Mouse (Mus musculus) G1E (cell line): ENCODE data around the gene Coro2b. TPM values are rescaled to one million over a fixed set of nuclear protein-coding genes. Genes with fewer than 3 reads are reported as not detected.

Experiments
- ATAC-seq: 2 replicates; pipeline ENCODE4 v1.8.0; 2016; ENCODE audit warnings: mild to moderate bottlenecking; ENCODE audit not compliant: insufficient number of reproducible peaks, poor library complexity, low FRiP score, severe bottlenecking; ENCODE audit errors: extremely low read depth
- DNase-seq: peaks from one replicate; pipeline ENCODE4 v3.0.0; 2012; ENCODE audit warnings: low spot score
- H3K27me3 ChIP-seq: 2 replicates; pipeline ENCODE4 v1.6.1; 2012; ENCODE audit warnings: mild to moderate bottlenecking, low read length, inconsistent platforms; ENCODE audit not compliant: insufficient read depth
- H3K36me3 ChIP-seq: replicated peaks from 2 replicates; pipeline ENCODE3; 2012; ENCODE audit warnings: mild to moderate bottlenecking, inconsistent platforms
- H3K4me1 ChIP-seq: 2 replicates; pipeline ENCODE4 v1.6.1; 2012; ENCODE audit warnings: low read depth, low read length, inconsistent platforms, mixed read lengths; ENCODE audit not compliant: insufficient read depth
- H3K4me3 ChIP-seq: 2 replicates; pipeline ENCODE4 v1.5.1; 2012; ENCODE audit warnings: low read depth, mild to moderate bottlenecking, inconsistent platforms, low read length, moderate library complexity, mixed read lengths
- H3K9me3 ChIP-seq: replicated peaks from 2 replicates; pipeline ENCODE4 v1.6.1; 2012; ENCODE audit warnings: inconsistent platforms
- CTCF ChIP-seq: IDR thresholded peaks from 2 replicates; pipeline ENCODE4 v1.5.1; 2012; ENCODE audit warnings: low read depth, low read length, inconsistent platforms, mixed read lengths
- GATA1 ChIP-seq: IDR thresholded peaks from 2 replicates; pipeline ENCODE4 v1.6.1; 2012; ENCODE audit warnings: borderline replicate concordance, low read length, inconsistent platforms, mixed read lengths
- GATA2 ChIP-seq: IDR thresholded peaks from 2 replicates; pipeline ENCODE4 v1.6.1; 2012; ENCODE audit warnings: low read depth, low read length, inconsistent platforms, borderline replicate concordance
- POLR2AphosphoS5 ChIP-seq: IDR thresholded peaks from 2 replicates; pipeline ENCODE4 v1.6.1; 2012; ENCODE audit warnings: low read depth, low read length, inconsistent platforms; ENCODE audit not compliant: insufficient replicate concordance
- TAL1 ChIP-seq: conservative IDR thresholded peaks from 2 replicates; pipeline ENCODE4 v1.6.1; 2012; ENCODE audit warnings: low read depth, low read length, inconsistent platforms, mixed read lengths
- polyA plus RNA-seq: library from polyadenylated mRNA; stranded (reverse); fragments of >175 nt; gene quantifications from 2 replicates; pipeline ENCODE4 v1.2.3, GENCODE M21; 2012
- total RNA-seq, 2 experiments: library from RNA; stranded (forward) in 1 of 2; stranded (reverse) in 1 of 2; fragments of 200-1000 nt in 1 of 2; fragments of >200 nt in 1 of 2; fragmentation: Nextera tagmentation in 1 of 2; gene quantifications; 2 replicates each; pipeline ENCODE4 v1.2.3; 2014 to 2017

Coro2b gene
- total and polyA plus RNA-seq, 3 experiments = 0.16 TPM; not detected in 2

DNA sequence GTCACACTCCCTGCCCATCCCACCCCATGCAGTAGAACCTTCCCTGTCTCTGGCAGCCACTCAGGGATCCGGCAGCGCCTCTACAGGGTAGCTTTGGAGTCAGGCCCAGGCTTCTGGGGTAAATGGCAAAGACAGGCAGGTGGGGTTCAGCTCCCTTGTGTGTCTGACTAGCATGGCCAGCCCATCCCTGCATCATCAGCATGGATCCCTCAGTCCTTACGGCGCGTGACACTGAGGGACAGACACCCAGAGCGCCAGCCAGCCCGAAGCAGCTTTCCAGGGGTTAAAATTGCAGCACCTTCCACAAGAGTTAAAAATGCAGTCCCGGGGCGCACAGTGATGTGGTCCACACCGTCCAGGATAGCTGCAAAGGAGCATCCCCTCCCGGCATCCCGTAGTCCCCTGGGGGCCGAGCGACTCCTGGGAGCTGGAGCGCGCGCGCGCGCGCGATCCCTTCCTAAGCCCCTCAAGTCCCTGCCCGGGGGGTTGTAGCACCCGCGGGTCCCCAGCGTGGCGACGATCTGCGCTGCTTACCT lies 657 bp downstream of the Coro2b start:
- DNase-seq (no peak), ATAC-seq (no peak)
- Histone ChIP-seq H3K9me3 (no peaks in the 10 kb centered on the region), H3K27me3 (peaks cover 28% of the 10 kb centered on the region), H3K36me3 (no peaks in the 10 kb centered on the region), H3K4me1 (no peaks in the 10 kb centered on the region), H3K4me3 (no peak overlapping the region)
- TF ChIP-seq GATA1 (no peak), GATA2 (no peak), TAL1 (no peak), POLR2AphosphoS5 (no peak), CTCF (no peak)

DNA sequence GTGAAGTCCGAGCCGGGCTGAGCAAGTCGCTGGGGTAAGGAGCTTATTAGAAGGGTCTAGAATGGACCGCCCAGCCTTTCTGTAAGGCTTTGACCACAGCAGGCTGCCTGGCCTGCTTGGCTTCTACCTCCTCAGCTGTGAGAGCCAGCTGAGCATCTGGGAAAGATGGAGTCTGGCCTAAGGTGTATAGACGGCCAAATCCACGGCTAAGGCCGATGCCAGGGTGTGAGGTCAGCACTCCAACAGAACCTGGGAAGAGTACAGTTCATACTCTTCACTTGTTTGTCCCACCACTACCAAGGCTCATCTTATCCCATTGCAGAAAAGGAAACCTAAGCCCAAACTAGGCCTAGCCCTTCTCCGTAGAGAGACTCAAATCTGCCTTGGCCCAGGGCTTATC lies 1.3 kb downstream of the Coro2b start:
- Histone ChIP-seq H3K4me3 (no peak overlapping the region), H3K36me3 (no peaks in the 10 kb centered on the region), H3K9me3 (no peaks in the 10 kb centered on the region), H3K27me3 (peaks cover 29% of the 10 kb centered on the region), H3K4me1 (no peaks in the 10 kb centered on the region)
- DNase-seq (no peak), ATAC-seq (no peak)
- TF ChIP-seq GATA1 (no peak), POLR2AphosphoS5 (no peak), TAL1 (no peak), GATA2 (no peak), CTCF (no peak)

- H3K27me3 ChIP-seq = peaks cover 36% of the 10 kb centered on the region
- no peak overlapping the region for H3K4me3 ChIP-seq
- H3K36me3 ChIP-seq = no peaks in the 10 kb centered on the region
- no peaks in the 10 kb centered on the region for H3K4me1 ChIP-seq
- DNase-seq = no peak
- no peaks in the 10 kb centered on the region for H3K9me3 ChIP-seq
- TF ChIP-seq CTCF = no peak
- TF ChIP-seq TAL1 = no peak
- TF ChIP-seq GATA2 = no peak
- no peak for TF ChIP-seq POLR2AphosphoS5
- TF ChIP-seq GATA1 = no peak
- no peak for ATAC-seq
These were observed 2.2 kb downstream of the Coro2b start for GRCm38 (mm10) chr9:62534691-62535090.

GRCm38 (mm10) chr9:62534158-62534557 lies 2.7 kb downstream of the Coro2b start:
- Histone ChIP-seq H3K4me1 (no peaks in the 10 kb centered on the region), H3K27me3 (peaks cover 33% of the 10 kb centered on the region), H3K4me3 (no peak overlapping the region), H3K36me3 (no peaks in the 10 kb centered on the region), H3K9me3 (no peaks in the 10 kb centered on the region)
- no peak for DNase-seq
- TF ChIP-seq TAL1 = no peak
- TF ChIP-seq CTCF = no peak
- no peak for TF ChIP-seq GATA1
- TF ChIP-seq GATA2 = no peak
- ATAC-seq = no peak

DNA sequence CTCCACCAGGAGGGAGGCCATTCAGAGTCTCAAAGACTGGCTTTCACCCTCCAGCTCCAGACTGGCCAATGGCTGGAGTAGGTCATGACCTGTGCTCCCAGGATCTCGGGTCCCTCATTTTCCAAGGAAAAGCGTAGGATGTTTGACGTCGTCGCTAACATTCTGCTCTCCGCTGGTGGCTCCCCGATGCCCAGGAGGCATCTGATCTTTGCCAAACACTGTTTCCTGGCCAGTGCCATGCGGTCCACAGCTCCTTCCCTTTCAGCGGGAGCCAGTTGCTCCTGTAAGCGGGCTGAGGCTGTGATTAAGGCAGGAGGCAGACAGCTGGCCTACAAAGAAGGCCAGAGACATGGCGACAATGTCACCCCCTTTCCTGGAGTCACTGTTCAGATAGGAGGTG lies 4.0 kb downstream of the Coro2b start:
- ATAC-seq = no peak
- no peak for DNase-seq
- Histone ChIP-seq H3K4me1 (no peaks in the 10 kb centered on the region), H3K27me3 (peaks cover 33% of the 10 kb centered on the region), H3K4me3 (no peak overlapping the region), H3K9me3 (no peaks in the 10 kb centered on the region), H3K36me3 (no peaks in the 10 kb centered on the region)
- TF ChIP-seq POLR2AphosphoS5 = no peak
- no peak for TF ChIP-seq GATA2
- TF ChIP-seq TAL1 = no peak
- TF ChIP-seq GATA1 = no peak
- TF ChIP-seq CTCF = no peak

GRCm38 (mm10) chr9:62531459-62532275 lies 5.2 kb downstream of the Coro2b start:
- TF ChIP-seq GATA1 (no peak), POLR2AphosphoS5 (no peak), GATA2 (no peak), CTCF (no peak), TAL1 (no peak)
- Histone ChIP-seq H3K9me3 (no peaks in the 10 kb centered on the region), H3K4me3 (no peak overlapping the region), H3K36me3 (no peaks in the 10 kb centered on the region), H3K4me1 (no peaks in the 10 kb centered on the region), H3K27me3 (peaks cover 30% of the 10 kb centered on the region)
- no peak for DNase-seq
- ATAC-seq = no peak
